Mouse (Mus musculus) liver, embryonic 14.5 days (tissue): Measurements from ENCODE around the gene Hephl1. TPM values are rescaled to one million over a fixed set of nuclear protein-coding genes. Genes with fewer than 3 reads are reported as not detected.

Experiments used
- ATAC-seq: fragments of 200-750 bp; cut with Nextera tagmentation; 2 replicates; pipeline ENCODE4 v1.8.0; 2017; ENCODE audit warnings: moderate number of reproducible peaks, mild to moderate bottlenecking, moderate library complexity; ENCODE audit not compliant: insufficient read depth
- DNase-seq, 3 experiments: peaks; one replicate each; pipeline ENCODE4 v3.0.0-alpha.2; 2012 to 2013; ENCODE audit warnings: low read depth in 3 of 3, low spot score in 3 of 3
- H3K27ac ChIP-seq: fragments of 300-500 bp; sonication (generic); 2 replicates; pipeline ENCODE4 v1.5.1; 2014; ENCODE audit warnings: moderate library complexity, mild to moderate bottlenecking, control low read depth, inconsistent platforms
- H3K27me3 ChIP-seq: fragments of 300-500 bp; sonication (generic); 2 replicates; pipeline ENCODE4 v1.6.1; 2014; ENCODE audit warnings: mild to moderate bottlenecking, low read length, moderate library complexity; ENCODE audit not compliant: control insufficient read depth, insufficient read depth
- H3K36me3 ChIP-seq: fragments of 300-500 bp; sonication (generic); replicated peaks from 2 replicates; pipeline ENCODE4 v1.6.1; 2014; ENCODE audit warnings: low read depth; ENCODE audit not compliant: control insufficient read depth, insufficient read depth
- H3K4me1 ChIP-seq, 2 experiments: fragments of 200-500 bp in 1 of 2; fragments of 300-500 bp in 1 of 2; sonication (generic) in 1 of 2; replicated peaks; 2 replicates each; pipeline ENCODE4 v1.6.1; 2012 to 2014; ENCODE audit warnings: antibody characterized with exemption in 1 of 2, inconsistent platforms in 1 of 2, low read length in 1 of 2; ENCODE audit not compliant: control insufficient read depth in 2 of 2, insufficient read depth in 2 of 2
- H3K4me2 ChIP-seq: fragments of 300-500 bp; sonication (generic); 2 replicates; pipeline ENCODE4 v1.6.1; 2014; ENCODE audit warnings: low read depth, mild to moderate bottlenecking, control low read depth, moderate library complexity
- H3K4me3 ChIP-seq, 2 experiments: fragments of 200-500 bp in 1 of 2; fragments of 300-500 bp in 1 of 2; sonication (generic) in 1 of 2; 2 replicates each; pipeline ENCODE4 v1.5.1; 2012 to 2014; ENCODE audit warnings: low read depth in 2 of 2, low read length in 2 of 2, mild to moderate bottlenecking in 2 of 2, control low read depth in 1 of 2, inconsistent platforms in 1 of 2, moderate library complexity in 1 of 2; ENCODE audit not compliant: insufficient read depth in 1 of 2
- H3K9ac ChIP-seq: fragments of 300-500 bp; sonication (generic); replicated peaks from 2 replicates; pipeline ENCODE4 v1.6.1; 2014; ENCODE audit warnings: mild to moderate bottlenecking, control low read depth, moderate library complexity
- H3K9me3 ChIP-seq: fragments of 300-500 bp; sonication (generic); 2 replicates; pipeline ENCODE4 v1.6.1; 2016; ENCODE audit warnings: low read length, mixed read lengths; ENCODE audit not compliant: control insufficient read depth
- CTCF ChIP-seq: IDR thresholded peaks from 2 replicates; pipeline ENCODE4 v1.5.1; 2016; ENCODE audit warnings: antibody characterized with exemption, low read depth, control low read depth
- EP300 ChIP-seq: IDR thresholded peaks from 2 replicates; pipeline ENCODE4 v1.6.1; 2016; ENCODE audit warnings: antibody characterized with exemption, low read depth
- WGBS: fragments of 180-500 bp; shearing (Covaris S2); extraction: QIAGEN DNeasy Blood & Tissue Kit; methylation state at CpG from one replicate; pipeline ENCODE4 v1.1.7; 2014; ENCODE audit not compliant: insufficient replicate concordance; 5-methylcytosine and 5-hydroxymethylcytosine counted together
- polyA plus RNA-seq, 2 experiments: library from polyadenylated mRNA; depleted of rRNA in 1 of 2; stranded (reverse) in 1 of 2; unstranded in 1 of 2; fragments of >200 nt; fragmentation: Nextera tagmentation in 1 of 2; extraction: Ambion mirVana in 1 of 2; gene quantifications; 2 replicates each; pipeline versions ENCODE4 v1.2.1 to v1.2.3; 2012 to 2014

Hephl1 gene
- polyA plus RNA-seq (2012; rRNA removed) (not detected in 2 replicates), polyA plus RNA-seq (2014; fragmentation: Nextera tagmentation; extraction: Ambion mirVana) (0.04 and 0.05 TPM in 2 replicates)

- no peak for DNase-seq
- no peak within 1 kb of the TSS for H3K4me2 ChIP-seq
- TF ChIP-seq EP300 (no peak), CTCF (no peak)
- WGBS: 62% methylated on average over 5 of the region's 5 CpGs
- H3K9me3 ChIP-seq: no peaks in the 10 kb centered on the region
- no peaks in the 10 kb centered on the region for H3K36me3 ChIP-seq
- no peak within 1 kb of the TSS for H3K9ac ChIP-seq
- H3K27ac ChIP-seq: no peak within 1 kb of the TSS
- H3K4me1 ChIP-seq: no peaks in the 10 kb centered on the region
- no peak for ATAC-seq
- no peak within 1 kb of the TSS for H3K4me3 ChIP-seq
- H3K27me3 ChIP-seq: no peaks in the 10 kb centered on the region
Observed at GRCm38 (mm10) chr9:15112008-15112407, at the start of gene Hephl1. Gene Hephl1, minus strand, starts transcription at chr9:15112108.

DNA sequence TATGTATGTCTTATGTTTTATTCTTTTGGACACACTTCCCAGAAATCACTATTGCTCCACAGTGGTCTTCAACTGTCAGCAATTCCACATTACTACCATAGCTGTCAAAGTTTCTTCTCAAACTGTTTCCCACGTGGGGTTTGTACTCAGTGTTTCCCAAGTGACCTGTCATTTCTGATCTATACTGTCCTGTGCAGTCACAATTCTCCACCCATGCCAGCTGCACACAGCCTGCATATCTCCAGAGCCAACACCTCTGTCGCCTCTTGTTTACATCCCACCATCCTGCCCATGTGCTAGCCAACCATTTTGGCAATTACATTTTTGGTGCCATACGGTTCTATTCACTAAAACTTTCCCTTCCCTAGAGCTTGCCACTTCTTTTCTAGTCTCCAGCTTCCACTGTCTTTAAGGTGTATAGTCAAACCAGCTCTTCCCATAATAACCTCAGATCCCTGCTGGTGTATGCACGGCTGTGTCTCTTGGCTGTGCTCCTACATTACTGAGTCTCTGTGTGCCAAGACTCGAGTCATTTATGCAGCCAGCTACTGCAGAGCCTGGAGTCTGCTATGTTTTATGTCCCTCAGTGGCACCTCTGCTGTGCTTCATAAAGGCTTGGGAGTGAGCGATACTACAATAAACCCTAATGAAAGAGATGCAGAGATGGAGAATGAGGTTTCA lies 37.5 kb upstream of the Hephl1 start:
- ATAC-seq (no peak), DNase-seq (no peak)

DNA sequence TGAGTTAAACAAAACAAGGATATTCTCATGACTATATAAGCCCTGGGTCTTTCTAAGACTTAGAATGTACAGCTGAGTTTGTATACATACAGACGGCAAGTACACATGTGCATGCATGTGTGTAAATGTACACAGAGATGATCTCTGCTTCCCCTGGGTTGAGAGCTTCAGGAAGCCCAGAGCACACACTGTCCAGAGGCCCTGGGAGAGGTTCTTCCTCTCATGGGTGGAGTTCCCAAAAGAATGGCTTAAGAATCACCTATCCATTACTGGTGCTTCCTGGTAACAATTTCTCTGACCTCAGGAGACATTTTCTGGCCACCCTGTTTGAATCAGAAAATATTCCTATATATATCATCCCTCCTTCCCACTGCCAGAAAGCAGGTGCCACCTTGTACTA lies 28.6 kb upstream of the Hephl1 start:
- H3K4me3 ChIP-seq: no peak overlapping the region
- H3K9me3 ChIP-seq: no peaks in the 10 kb centered on the region
- DNase-seq (no peak), ATAC-seq (no peak)
- no peaks in the 10 kb centered on the region for H3K36me3 ChIP-seq
- no peak overlapping the region for H3K27ac ChIP-seq
- 67% methylated on average over 1 of the region's 1 CpGs for WGBS
- no peak overlapping the region for H3K4me2 ChIP-seq
- TF ChIP-seq EP300 (no peak), CTCF (no peak)
- no peaks in the 10 kb centered on the region for H3K27me3 ChIP-seq
- no peak overlapping the region for H3K9ac ChIP-seq
- H3K4me1 ChIP-seq: no peaks in the 10 kb centered on the region

More for the DNA sequence above, 37.5 kb upstream of the Hephl1 start:
- H3K36me3 ChIP-seq: no peaks in the 10 kb centered on the region
- WGBS: 49% methylated on average over 6 of the region's 6 CpGs
- TF ChIP-seq EP300 (no peak), CTCF (no peak)
- H3K4me1 ChIP-seq: no peaks in the 10 kb centered on the region
- H3K27me3 ChIP-seq: no peaks in the 10 kb centered on the region
- H3K9ac ChIP-seq: no peak overlapping the region
- H3K4me2 ChIP-seq: no peak overlapping the region
- H3K27ac ChIP-seq: no peak overlapping the region
- no peaks in the 10 kb centered on the region for H3K9me3 ChIP-seq
- no peak overlapping the region for H3K4me3 ChIP-seq

DNA sequence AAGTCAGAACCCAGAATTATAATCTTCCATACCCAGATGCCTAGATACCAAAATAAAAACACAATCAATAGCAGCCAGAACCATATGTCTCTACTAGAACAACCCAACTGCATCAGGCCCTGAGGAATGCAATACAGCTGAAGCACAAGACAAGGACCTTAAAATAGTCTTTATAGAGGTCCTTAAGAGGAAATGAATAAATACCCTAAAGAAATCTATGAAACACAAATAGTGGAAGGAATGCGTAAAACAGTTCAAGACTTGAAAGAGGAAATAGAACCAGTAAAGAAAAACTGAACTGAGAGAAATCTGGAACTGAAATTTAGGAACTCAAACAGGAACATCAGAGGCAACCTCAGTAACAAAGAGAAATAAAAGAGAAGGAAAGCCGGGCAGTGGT lies 14.0 kb upstream of the Hephl1 start:
- WGBS: 68% methylated on average over 2 of the region's 2 CpGs
- H3K9me3 ChIP-seq: no peaks in the 10 kb centered on the region
- H3K4me3 ChIP-seq: no peak overlapping the region
- no peak for TF ChIP-seq CTCF
- TF ChIP-seq EP300: no peak
- DNase-seq (no peak), ATAC-seq (no peak)
- H3K27me3 ChIP-seq: no peaks in the 10 kb centered on the region
- no peak overlapping the region for H3K9ac ChIP-seq
- H3K27ac ChIP-seq: no peak overlapping the region
- no peak overlapping the region for H3K4me2 ChIP-seq
- no peaks in the 10 kb centered on the region for H3K36me3 ChIP-seq
- no peaks in the 10 kb centered on the region for H3K4me1 ChIP-seq

- WGBS: 56% methylated on average over 3 of the region's 3 CpGs
- Histone ChIP-seq H3K4me1 (no peaks in the 10 kb centered on the region), H3K9ac (no peak overlapping the region), H3K27ac (no peak overlapping the region), H3K27me3 (no peaks in the 10 kb centered on the region), H3K4me3 (no peak overlapping the region), H3K36me3 (no peaks in the 10 kb centered on the region), H3K9me3 (no peaks in the 10 kb centered on the region), H3K4me2 (no peak overlapping the region)
- TF ChIP-seq CTCF (no peak), EP300 (no peak)
- no peak for ATAC-seq
- no peak for DNase-seq
Observed at GRCm38 (mm10) chr9:15122431-15122830, 10.5 kb upstream of the Hephl1 start.
